Mouse (Mus musculus): ENCODE measurements around the gene Smc6. TPM values are rescaled to one million over a fixed set of nuclear protein-coding genes. Genes with fewer than 3 reads are reported as not detected.
A peak's percentile ranks its signal among the peaks of the same experiment; 100 is the strongest.

The Smc6 gene
- polyA plus RNA-seq, 1 experiment from 2014 or later, result 97.1 TPM

DNA sequence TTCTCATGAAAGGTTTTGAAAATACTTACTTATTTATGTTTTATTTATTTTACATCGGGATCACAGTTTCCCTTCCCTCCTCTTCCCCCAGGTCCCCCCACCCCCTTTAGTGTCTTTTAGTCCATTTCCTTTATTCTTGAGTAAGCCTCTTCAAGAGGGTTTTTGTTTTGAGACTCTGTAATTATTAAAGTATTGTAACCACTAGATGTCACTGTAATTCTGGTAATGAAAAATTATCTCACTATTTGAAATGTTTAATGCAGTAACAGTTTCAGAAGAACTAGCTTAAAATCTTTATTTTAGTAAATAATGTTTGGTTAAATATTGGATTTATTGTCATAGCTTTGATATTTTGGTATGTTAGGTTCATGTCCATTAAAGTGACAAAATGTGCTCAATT is 48.2 kb downstream of the Smc6 start:
- Histone ChIP-seq H3K4me2 (ENCODE audit: low read length) (no peak overlapping the region), H3K27ac (ENCODE audit: low read length) (no peak overlapping the region), H3K36me3 (ENCODE audit: control insufficient read depth, insufficient read depth, low read length) (peaks cover 11% of the 10 kb centered on the region), H3K9ac (ENCODE audit: low read depth, low read length) (no peak overlapping the region), H3K9me3 (replicated peaks; ENCODE audit: control insufficient read depth, low read length, poor library complexity, severe bottlenecking) (no peaks in the 10 kb centered on the region), H3K4me3 (ENCODE audit: low read depth, low read length) (no peak overlapping the region), H3K27me3 (ENCODE audit: control insufficient read depth, insufficient read depth, low read depth, low read length) (no peaks in the 10 kb centered on the region), H3K4me1 (ENCODE audit: control insufficient read depth, insufficient read depth, low read length) (no peaks in the 10 kb centered on the region)
- 71% methylated on average over 1 of the region's 1 CpGs for WGBS
- no peak for ATAC-seq

DNA sequence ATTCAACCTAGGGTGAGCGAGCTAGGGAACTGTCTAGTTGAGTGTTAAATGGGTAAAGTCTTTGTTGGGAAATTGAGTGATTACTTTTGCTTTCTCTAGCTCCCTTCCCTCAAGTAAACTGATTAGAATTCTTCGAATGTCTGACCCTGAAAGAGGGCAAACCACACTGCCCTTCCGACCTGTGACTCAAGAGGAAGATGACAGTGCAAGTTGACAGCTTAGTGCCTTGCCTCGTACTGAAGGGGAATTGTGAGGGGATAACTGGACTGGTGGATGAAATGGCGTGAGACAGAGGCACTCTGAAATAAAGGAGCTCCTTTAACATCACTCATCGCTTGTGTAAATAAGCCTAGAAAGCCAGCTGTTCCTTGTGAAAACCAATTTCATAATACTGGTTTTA is 52.0 kb downstream of the Smc6 start:
- no peak overlapping the region for H3K27ac ChIP-seq (ENCODE audit: low read length)
- no peak for ATAC-seq
- H3K27me3 ChIP-seq (ENCODE audit: control insufficient read depth, insufficient read depth, low read depth, low read length), result no peaks in the 10 kb centered on the region
- no peaks in the 10 kb centered on the region for H3K4me1 ChIP-seq (ENCODE audit: control insufficient read depth, insufficient read depth, low read length)
- no peak overlapping the region for H3K4me2 ChIP-seq (ENCODE audit: low read length)
- 67% methylated on average over 6 of the region's 6 CpGs for WGBS
- peaks cover 11% of the 10 kb centered on the region for H3K36me3 ChIP-seq (ENCODE audit: control insufficient read depth, insufficient read depth, low read length)
- H3K9me3 ChIP-seq (replicated peaks; ENCODE audit: control insufficient read depth, low read length, poor library complexity, severe bottlenecking), result no peaks in the 10 kb centered on the region
- H3K9ac ChIP-seq (ENCODE audit: low read depth, low read length), result no peak overlapping the region
- H3K4me3 ChIP-seq (ENCODE audit: low read depth, low read length), result no peak overlapping the region

DNA sequence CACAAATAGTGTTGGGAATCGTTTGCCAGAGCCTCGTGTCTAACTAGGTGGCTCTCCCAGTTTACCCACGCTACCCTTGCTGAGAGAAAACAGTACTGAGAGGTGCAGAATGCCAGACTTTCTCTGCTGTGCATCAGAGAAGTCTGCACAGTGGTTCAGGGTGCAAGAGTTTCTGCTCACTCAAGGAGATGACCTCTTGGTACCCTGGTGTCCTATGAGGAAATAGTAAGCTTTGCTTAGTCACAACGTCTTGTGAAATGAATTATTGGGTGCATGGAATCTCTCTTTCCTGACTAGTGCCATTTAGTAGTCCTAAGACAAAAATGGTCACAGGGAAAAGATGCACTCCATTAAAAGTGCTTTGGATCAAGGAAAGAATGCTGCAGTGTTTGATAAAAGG is 58.8 kb downstream of the Smc6 start:
- Histone ChIP-seq H3K4me2 (ENCODE audit: low read length) (no peak overlapping the region), H3K9ac (ENCODE audit: low read depth, low read length) (no peak overlapping the region), H3K4me1 (ENCODE audit: control insufficient read depth, insufficient read depth, low read length) (no peaks in the 10 kb centered on the region), H3K36me3 (ENCODE audit: control insufficient read depth, insufficient read depth, low read length) (no peaks in the 10 kb centered on the region), H3K27me3 (ENCODE audit: control insufficient read depth, insufficient read depth, low read depth, low read length) (no peaks in the 10 kb centered on the region), H3K4me3 (ENCODE audit: low read depth, low read length) (no peak overlapping the region), H3K9me3 (replicated peaks; ENCODE audit: control insufficient read depth, low read length, poor library complexity, severe bottlenecking) (no peaks in the 10 kb centered on the region), H3K27ac (ENCODE audit: low read length) (no peak overlapping the region)
- ATAC-seq, result no peak
- WGBS, result 52% methylated on average over 4 of the region's 4 CpGs

DNA sequence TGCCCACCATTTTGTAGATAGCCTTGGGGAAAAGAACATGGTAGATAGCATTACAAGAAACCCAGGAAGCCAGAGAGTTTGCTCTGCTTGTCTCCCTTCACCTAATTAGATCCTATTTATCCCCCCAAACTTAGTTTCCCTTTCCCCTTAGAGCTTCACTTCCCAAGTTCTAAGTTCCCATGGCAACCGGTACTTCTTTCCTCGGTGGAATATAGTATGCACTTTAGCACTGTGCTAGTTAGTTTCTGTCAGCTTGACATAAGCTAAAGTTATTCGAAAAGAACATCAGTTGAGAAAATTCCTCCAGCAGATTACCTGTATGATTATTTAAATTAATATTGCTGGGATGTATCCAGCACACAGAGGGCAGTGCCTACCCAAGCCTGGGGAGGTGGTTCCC is 60.8 kb downstream of the Smc6 start:
- ATAC-seq, result peak; percentile 66; the same call in 1 of the 2 replicates
- Histone ChIP-seq H3K27me3 (ENCODE audit: control insufficient read depth, insufficient read depth, low read depth, low read length) (no peaks in the 10 kb centered on the region), H3K27ac (ENCODE audit: low read length) (no peak overlapping the region), H3K9ac (ENCODE audit: low read depth, low read length) (no peak overlapping the region), H3K36me3 (ENCODE audit: control insufficient read depth, insufficient read depth, low read length) (no peaks in the 10 kb centered on the region), H3K9me3 (replicated peaks; ENCODE audit: control insufficient read depth, low read length, poor library complexity, severe bottlenecking) (no peaks in the 10 kb centered on the region), H3K4me1 (ENCODE audit: control insufficient read depth, insufficient read depth, low read length) (no peaks in the 10 kb centered on the region), H3K4me3 (ENCODE audit: low read depth, low read length) (no peak overlapping the region), H3K4me2 (ENCODE audit: low read length) (no peak overlapping the region)
- WGBS, result 64% methylated on average over 3 of the region's 3 CpGs

DNA sequence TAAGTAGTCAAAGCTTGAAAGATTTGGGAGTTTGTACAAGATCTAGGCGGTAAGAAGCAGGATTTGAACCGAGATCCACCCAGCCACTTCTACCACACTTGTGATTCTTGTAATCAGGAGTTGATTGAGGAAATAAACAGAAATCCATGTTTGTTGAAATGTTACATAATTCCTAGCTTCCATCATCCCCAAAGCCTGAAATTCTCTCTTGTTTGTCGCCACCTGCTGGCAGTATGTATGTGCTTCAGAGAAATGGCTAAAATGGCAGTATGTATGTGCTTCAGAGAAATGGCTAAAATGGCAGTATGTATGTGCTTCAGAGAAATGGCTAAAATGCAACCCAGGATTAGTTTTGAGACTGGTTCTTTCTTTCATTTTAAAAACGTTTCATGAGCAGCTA is 71.2 kb downstream of the Smc6 start:
- H3K4me3 ChIP-seq (ENCODE audit: low read depth, low read length), result no peak overlapping the region
- H3K9ac ChIP-seq (ENCODE audit: low read depth, low read length), result no peak overlapping the region
- no peak for ATAC-seq
- H3K4me2 ChIP-seq (ENCODE audit: low read length), result no peak overlapping the region
- no peaks in the 10 kb centered on the region for H3K36me3 ChIP-seq (ENCODE audit: control insufficient read depth, insufficient read depth, low read length)
- no peaks in the 10 kb centered on the region for H3K4me1 ChIP-seq (ENCODE audit: control insufficient read depth, insufficient read depth, low read length)
- H3K9me3 ChIP-seq (replicated peaks; ENCODE audit: control insufficient read depth, low read length, poor library complexity, severe bottlenecking), result no peaks in the 10 kb centered on the region
- H3K27me3 ChIP-seq (ENCODE audit: control insufficient read depth, insufficient read depth, low read depth, low read length), result no peaks in the 10 kb centered on the region
- WGBS, result 43% methylated on average over 4 of the region's 4 CpGs
- H3K27ac ChIP-seq (ENCODE audit: low read length), result no peak overlapping the region

DNA sequence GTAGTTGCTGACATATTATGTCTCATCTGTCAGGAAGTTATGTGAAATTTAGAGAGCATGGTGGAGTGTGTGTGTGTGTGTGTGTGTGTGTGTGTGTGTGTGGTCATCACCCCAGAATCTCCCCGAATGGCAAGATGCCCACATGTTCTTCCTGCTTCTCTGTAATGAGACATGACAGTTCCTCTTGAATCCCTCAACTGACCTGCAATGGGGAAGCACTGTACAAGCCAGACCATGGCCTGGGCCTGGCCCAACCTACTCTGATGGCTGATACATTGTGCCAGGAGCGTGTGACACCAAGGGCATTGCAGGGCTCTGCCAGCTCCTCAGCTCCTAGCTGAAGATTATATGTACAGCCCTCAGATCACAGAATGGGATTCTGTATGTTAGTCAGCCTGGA is 72.6 kb downstream of the Smc6 start:
- WGBS, result 95% methylated on average over 2 of the region's 2 CpGs
- no peaks in the 10 kb centered on the region for H3K4me1 ChIP-seq (ENCODE audit: control insufficient read depth, insufficient read depth, low read length)
- no peaks in the 10 kb centered on the region for H3K27me3 ChIP-seq (ENCODE audit: control insufficient read depth, insufficient read depth, low read depth, low read length)
- H3K4me2 ChIP-seq (ENCODE audit: low read length), result no peak overlapping the region
- H3K9me3 ChIP-seq (replicated peaks; ENCODE audit: control insufficient read depth, low read length, poor library complexity, severe bottlenecking), result no peaks in the 10 kb centered on the region
- H3K9ac ChIP-seq (ENCODE audit: low read depth, low read length), result no peak overlapping the region
- no peak overlapping the region for H3K4me3 ChIP-seq (ENCODE audit: low read depth, low read length)
- ATAC-seq, result 0 out of 2 replicates have a peak, but pooled peaks have one; percentile 39
- H3K36me3 ChIP-seq (ENCODE audit: control insufficient read depth, insufficient read depth, low read length), result no peaks in the 10 kb centered on the region
- no peak overlapping the region for H3K27ac ChIP-seq (ENCODE audit: low read length)

DNA sequence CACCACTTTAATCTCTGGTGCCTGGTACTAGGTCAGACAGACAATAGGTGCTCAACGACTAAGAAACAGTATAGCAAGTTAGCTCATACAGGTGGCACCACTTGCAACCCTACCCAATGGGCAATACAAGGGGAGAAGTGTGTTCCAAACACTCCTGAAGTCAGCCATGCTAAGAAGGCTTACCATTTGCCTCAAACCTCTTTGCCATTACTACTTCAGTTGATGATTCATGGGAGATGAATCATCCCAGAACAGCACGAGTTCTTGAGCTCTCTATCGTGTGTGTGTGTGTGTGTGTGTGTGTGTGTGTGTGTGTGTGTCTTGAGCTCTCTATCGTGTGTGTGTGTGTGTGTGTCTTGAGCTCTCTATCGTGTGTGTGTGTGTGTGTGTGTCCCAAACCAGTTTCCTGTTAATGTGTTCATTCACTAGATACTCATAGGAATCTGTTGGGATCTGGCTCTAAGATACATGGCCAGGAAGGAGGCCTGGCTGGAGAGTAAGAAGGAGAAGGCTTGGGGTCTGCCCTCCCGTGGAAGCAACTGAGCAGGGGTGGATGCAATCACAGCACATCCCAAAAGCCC is 76.4 kb downstream of the Smc6 start:
- Histone ChIP-seq H3K4me1 (ENCODE audit: control insufficient read depth, insufficient read depth, low read length) (no peaks in the 10 kb centered on the region), H3K9me3 (replicated peaks; ENCODE audit: control insufficient read depth, low read length, poor library complexity, severe bottlenecking) (no peaks in the 10 kb centered on the region), H3K4me2 (ENCODE audit: low read length) (no peak overlapping the region), H3K27ac (ENCODE audit: low read length) (no peak overlapping the region), H3K9ac (ENCODE audit: low read depth, low read length) (no peak overlapping the region), H3K4me3 (ENCODE audit: low read depth, low read length) (no peak overlapping the region), H3K27me3 (ENCODE audit: control insufficient read depth, insufficient read depth, low read depth, low read length) (no peaks in the 10 kb centered on the region), H3K36me3 (ENCODE audit: control insufficient read depth, insufficient read depth, low read length) (no peaks in the 10 kb centered on the region)
- WGBS, result 82% methylated on average over 6 of the region's 6 CpGs
- no peak for ATAC-seq

DNA sequence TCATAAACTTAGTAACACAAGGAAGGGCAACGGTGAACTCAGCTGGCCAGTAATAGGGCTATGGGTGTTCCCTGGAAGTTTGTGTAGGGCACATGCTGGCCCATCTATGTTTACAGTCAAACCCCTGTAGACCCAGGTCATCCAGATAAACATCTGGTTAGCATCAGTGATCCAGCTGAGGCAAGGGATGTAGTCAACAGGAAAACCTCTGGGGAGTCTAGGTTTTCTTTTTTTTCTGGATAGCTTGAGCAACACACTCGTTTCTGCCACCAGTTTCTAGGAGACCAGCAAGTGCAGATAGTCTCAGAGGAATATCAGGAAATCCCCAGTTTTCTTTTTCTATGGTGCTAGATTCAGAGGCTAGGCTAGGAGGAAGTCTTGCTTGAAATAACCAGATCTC is 80.3 kb downstream of the Smc6 start:
- Histone ChIP-seq H3K27me3 (ENCODE audit: control insufficient read depth, insufficient read depth, low read depth, low read length) (no peaks in the 10 kb centered on the region), H3K4me3 (ENCODE audit: low read depth, low read length) (no peak overlapping the region), H3K27ac (ENCODE audit: low read length) (no peak overlapping the region), H3K9me3 (replicated peaks; ENCODE audit: control insufficient read depth, low read length, poor library complexity, severe bottlenecking) (no peaks in the 10 kb centered on the region), H3K4me1 (ENCODE audit: control insufficient read depth, insufficient read depth, low read length) (no peaks in the 10 kb centered on the region), H3K36me3 (ENCODE audit: control insufficient read depth, insufficient read depth, low read length) (no peaks in the 10 kb centered on the region), H3K4me2 (ENCODE audit: low read length) (no peak overlapping the region), H3K9ac (ENCODE audit: low read depth, low read length) (no peak overlapping the region)
- no peak for ATAC-seq
- 80% methylated on average over 2 of the region's 2 CpGs for WGBS

DNA sequence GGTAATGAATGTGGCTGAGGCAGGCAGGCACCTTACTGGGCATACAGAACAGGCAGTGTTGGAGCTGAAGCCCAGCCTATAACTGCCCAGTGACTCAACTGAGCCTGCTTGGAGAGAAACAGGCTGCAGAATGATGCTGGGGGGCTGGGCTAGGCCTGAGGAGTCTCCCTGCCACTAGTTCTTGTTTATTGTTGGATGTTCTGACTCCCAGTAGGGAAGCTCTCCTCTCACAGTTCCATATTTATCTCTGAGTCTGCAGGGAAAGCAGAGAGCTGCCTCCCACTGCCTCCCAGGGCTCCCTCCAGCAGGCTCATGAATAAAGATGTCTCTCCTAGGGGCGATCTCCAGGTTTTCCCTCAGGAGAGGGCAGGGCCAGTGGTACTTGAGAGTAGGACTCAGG is 82.7 kb downstream of the Smc6 start:
- ATAC-seq, result no peak
- H3K9me3 ChIP-seq (replicated peaks; ENCODE audit: control insufficient read depth, low read length, poor library complexity, severe bottlenecking), result no peaks in the 10 kb centered on the region
- no peaks in the 10 kb centered on the region for H3K27me3 ChIP-seq (ENCODE audit: control insufficient read depth, insufficient read depth, low read depth, low read length)
- H3K4me1 ChIP-seq (ENCODE audit: control insufficient read depth, insufficient read depth, low read length), result no peaks in the 10 kb centered on the region
- WGBS, result 0% methylated on average over 1 of the region's 1 CpGs
- no peak overlapping the region for H3K4me3 ChIP-seq (ENCODE audit: low read depth, low read length)
- H3K4me2 ChIP-seq (ENCODE audit: low read length), result no peak overlapping the region
- H3K36me3 ChIP-seq (ENCODE audit: control insufficient read depth, insufficient read depth, low read length), result no peaks in the 10 kb centered on the region
- no peak overlapping the region for H3K27ac ChIP-seq (ENCODE audit: low read length)
- H3K9ac ChIP-seq (ENCODE audit: low read depth, low read length), result no peak overlapping the region

All from midbrain, embryonic 16.5 days (tissue).